Mouse (Mus musculus): ENCODE measurements around the gene Gm17535. TPM values are rescaled to one million over a fixed set of nuclear protein-coding genes. Genes with fewer than 3 reads are reported as not detected.
"Not testable (repeated sequence)": the region's sequence is repeated elsewhere in the genome, so short reads cannot be mapped to it uniquely, and the experiment has no call there.

Gm17535 gene
- polyA plus RNA-seq (2012; ENCODE audit: insufficient read depth, insufficient read length, missing spikeins): not detected in 2 replicates

DNA sequence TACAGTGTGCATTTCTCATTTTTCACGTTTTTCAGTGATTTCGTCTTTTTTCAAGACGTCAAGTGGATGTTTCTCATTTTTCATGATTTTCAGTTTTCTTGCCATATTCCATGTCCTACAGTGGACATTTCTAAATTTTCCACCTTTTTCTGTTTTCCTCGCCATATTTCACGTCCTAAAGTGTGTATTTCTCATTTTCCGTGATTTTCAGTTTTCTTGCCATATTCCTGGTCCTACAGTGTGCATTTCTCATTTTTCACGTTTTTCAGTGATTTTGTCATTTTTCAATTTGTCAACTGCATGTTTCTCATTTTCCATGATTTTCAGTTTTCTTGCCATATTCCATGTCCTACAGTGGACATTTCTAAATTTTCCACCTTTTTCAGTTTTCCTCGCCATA lies at the start of gene Gm17535:
Gm17535 (plus strand) TSS at position 301 of the 400 bp plus-strand sequence.
- H3K27ac ChIP-seq (ENCODE audit: insufficient read depth, low read depth, low read length); H3K4me3 ChIP-seq (ENCODE audit: insufficient read depth, low read length); H3K4me1 ChIP-seq (ENCODE audit: control insufficient read depth, insufficient read depth, low read length): not testable (repeated sequence)

DNA sequence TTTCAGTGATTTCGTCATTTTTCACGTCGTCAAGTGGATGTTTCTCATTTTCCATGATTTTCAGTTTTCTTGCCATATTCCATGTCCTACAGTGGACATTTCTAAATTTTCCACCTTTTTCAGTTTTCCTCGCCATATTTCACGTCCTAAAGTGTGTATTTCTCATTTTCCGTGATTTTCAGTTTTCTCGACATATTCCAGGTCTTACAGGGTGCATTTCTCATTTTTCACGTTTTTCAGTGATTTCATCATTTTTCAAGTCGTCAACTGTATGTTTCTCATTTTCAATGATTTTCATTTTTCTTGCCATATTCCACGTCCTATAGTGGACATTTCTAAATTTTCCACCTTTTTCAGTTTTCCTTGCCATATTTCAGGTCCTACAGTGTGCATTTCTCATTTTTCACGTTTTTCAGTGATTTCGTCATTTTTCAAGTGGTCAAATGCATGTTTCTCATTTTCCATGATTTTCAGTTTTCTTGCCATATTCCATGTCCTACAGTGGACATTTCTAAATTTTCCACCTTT lies 33.9 kb upstream of the Gm17535 start, which contains the start of gene Gm10722:
Gm10722 (plus strand) TSS at position 478 of the 528 bp plus-strand sequence.
- not testable (repeated sequence) for H3K4me1 ChIP-seq (ENCODE audit: control insufficient read depth, insufficient read depth, low read length); H3K4me3 ChIP-seq (ENCODE audit: insufficient read depth, low read length); H3K27ac ChIP-seq (ENCODE audit: insufficient read depth, low read depth, low read length)

DNA sequence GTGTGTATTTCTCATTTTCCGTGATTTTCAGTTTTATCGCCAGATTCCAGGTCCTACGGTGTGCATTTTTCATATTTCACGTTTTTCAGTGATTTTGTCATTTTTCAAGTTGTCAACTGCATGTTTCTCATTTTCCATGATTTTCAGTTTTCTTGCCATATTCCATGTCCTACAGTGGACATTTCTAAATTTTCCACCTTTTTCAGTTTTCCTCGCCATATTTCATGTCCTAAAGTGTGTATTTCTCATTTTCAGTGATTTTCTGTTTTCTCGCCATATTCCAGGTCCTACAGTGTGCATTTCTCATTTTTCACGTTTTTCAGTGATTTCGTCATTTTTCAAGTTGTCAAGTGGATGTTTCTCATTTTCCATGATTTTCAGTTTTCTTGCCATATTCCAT lies 33.4 kb upstream of the Gm17535 start:
- H3K4me1 ChIP-seq (ENCODE audit: control insufficient read depth, insufficient read depth, low read length); H3K27ac ChIP-seq (ENCODE audit: insufficient read depth, low read depth, low read length); H3K4me3 ChIP-seq (ENCODE audit: insufficient read depth, low read length): not testable (repeated sequence)

DNA sequence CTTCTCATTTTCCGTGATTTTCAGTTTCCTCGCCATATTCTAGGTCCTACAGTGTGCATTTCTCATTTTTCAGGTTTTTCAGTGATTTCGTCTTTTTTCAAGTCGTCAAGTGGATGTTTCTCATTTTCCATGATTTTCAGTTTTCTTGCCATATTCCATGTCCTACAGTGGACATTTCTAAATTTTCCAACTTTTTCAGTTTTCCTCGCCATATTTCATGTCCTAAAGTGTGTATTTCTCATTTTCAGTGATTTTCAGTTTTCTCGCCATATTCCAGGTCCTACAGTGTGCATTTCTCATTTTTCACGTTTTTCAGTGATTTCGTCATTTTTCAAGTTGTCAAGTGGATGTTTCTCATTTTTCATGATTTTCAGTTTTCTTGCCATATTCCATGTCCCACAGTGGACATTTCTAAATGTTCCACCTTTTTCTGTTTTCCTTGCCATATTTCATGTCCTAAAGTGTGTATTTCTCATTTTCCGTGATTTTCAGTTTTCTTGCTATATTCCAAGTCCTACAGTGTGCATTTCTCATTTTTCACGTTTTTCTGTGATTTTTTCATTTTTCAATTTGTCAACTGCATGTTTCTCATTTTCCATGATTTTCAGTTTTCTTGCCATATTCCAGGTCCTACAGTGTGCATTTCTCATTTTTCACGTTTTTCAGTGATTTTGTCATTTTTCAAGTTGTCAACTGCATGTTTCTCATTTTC lies 32.3 kb upstream of the Gm17535 start:
- H3K4me1 ChIP-seq (ENCODE audit: control insufficient read depth, insufficient read depth, low read length); H3K27ac ChIP-seq (ENCODE audit: insufficient read depth, low read depth, low read length); H3K4me3 ChIP-seq (ENCODE audit: insufficient read depth, low read length): not testable (repeated sequence)

DNA sequence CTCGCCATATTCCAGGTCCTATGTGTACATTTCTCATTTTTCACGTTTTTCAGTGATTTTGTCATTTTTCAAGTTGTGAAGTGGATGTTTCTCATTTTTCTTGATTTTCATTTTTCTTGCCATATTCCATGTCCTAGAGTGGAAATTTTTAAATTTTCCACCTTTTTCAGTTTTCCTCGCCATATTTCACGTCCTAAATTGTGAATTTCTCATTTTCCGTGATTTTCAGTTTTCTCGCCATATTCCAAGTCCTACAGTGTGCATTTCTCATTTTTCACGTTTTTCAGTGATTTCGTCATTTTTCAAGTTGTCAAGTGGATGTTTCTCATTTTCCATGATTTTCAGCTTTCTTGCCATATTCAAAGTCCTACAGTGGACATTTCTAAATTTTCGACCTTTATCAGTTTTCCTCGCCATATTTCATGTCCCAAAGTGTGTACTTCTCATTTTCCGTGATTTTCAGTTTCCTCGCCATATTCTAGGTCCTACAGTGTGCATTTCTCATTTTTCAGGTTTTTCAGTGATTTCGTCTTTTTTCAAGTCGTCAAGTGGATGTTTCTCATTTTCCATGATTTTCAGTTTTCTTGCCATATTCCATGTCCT lies 31.5 kb upstream of the Gm17535 start, which contains the start of gene Gm11168:
Gm11168 (plus strand) TSS at position 553 of the 603 bp plus-strand sequence.
- not testable (repeated sequence) for H3K27ac ChIP-seq (ENCODE audit: insufficient read depth, low read depth, low read length); H3K4me3 ChIP-seq (ENCODE audit: insufficient read depth, low read length); H3K4me1 ChIP-seq (ENCODE audit: control insufficient read depth, insufficient read depth, low read length)

DNA sequence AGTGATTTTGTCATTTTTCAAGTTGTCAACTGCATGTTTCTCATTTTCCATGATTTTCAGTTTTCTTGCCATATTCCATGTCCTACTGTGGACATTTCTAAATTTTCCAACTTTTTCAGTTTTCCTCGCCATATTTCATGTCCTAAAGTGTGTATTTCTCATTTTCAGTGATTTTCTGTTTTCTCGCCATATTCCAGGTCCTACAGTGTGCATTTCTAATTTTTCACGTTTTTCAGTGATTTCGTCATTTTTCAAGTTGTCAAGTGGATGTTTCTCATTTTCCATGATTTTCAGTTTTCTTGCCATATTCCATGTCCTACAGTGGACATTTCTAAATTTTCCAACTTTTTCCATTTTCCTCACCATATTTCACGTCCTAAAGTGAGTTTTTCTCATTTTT lies 28.2 kb upstream of the Gm17535 start:
- not testable (repeated sequence) for H3K4me1 ChIP-seq (ENCODE audit: control insufficient read depth, insufficient read depth, low read length); H3K27ac ChIP-seq (ENCODE audit: insufficient read depth, low read depth, low read length); H3K4me3 ChIP-seq (ENCODE audit: insufficient read depth, low read length)

DNA sequence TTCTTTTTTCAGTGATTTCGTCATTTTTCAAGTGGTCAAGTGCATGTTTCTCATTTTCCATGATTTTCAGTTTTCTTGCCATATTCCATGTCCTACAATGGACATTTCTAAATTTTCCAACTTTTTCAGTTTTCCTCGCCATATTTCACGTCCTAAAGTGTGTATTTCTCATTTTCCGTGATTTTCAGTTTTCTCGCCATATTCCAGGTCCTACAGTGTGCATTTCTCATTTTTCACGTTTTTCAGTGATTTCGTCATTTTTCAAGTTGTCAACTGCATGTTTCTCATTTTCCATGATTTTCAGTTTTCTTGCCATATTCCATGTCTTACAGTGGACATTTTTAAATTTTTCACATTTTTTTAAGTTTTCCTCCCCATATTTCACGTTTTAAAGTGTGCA lies 27.8 kb upstream of the Gm17535 start:
- H3K4me3 ChIP-seq (ENCODE audit: insufficient read depth, low read length); H3K4me1 ChIP-seq (ENCODE audit: control insufficient read depth, insufficient read depth, low read length); H3K27ac ChIP-seq (ENCODE audit: insufficient read depth, low read depth, low read length): not testable (repeated sequence)

DNA sequence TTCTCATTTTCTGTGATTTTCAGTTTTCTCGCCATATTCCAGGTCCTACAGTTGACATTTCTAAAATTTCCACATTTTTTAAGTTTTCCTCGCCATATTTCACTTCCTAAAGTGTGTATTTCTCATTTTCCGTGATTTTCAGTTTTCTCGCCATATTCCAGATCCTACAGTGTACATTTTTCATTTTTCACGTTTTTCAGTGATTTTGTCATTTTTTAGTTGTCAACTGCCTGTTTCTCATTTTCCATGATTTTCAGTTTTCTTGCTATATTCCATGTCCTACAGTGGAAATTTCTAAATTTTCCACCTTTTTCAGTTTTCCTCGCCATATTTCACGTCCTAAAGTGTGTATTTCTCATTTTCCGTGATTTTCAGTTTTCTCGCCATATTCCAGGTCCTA lies 27.1 kb upstream of the Gm17535 start:
- not testable (repeated sequence) for H3K27ac ChIP-seq (ENCODE audit: insufficient read depth, low read depth, low read length); H3K4me3 ChIP-seq (ENCODE audit: insufficient read depth, low read length); H3K4me1 ChIP-seq (ENCODE audit: control insufficient read depth, insufficient read depth, low read length)

DNA sequence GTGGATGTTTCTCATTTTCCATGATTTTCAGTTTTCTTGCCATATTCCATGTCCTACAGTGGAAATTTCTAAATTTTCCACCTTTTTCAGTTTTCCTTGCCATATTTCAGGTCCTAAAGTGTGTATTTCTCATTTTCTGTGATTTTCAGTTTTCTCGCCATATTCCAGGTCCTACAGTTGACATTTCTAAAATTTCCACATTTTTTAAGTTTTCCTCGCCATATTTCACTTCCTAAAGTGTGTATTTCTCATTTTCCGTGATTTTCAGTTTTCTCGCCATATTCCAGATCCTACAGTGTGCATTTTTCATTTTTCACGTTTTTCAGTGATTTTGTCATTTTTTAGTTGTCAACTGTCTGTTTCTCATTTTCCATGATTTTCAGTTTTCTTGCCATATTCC lies 25.1 kb upstream of the Gm17535 start:
- not testable (repeated sequence) for H3K4me3 ChIP-seq (ENCODE audit: insufficient read depth, low read length); H3K4me1 ChIP-seq (ENCODE audit: control insufficient read depth, insufficient read depth, low read length); H3K27ac ChIP-seq (ENCODE audit: insufficient read depth, low read depth, low read length)

DNA sequence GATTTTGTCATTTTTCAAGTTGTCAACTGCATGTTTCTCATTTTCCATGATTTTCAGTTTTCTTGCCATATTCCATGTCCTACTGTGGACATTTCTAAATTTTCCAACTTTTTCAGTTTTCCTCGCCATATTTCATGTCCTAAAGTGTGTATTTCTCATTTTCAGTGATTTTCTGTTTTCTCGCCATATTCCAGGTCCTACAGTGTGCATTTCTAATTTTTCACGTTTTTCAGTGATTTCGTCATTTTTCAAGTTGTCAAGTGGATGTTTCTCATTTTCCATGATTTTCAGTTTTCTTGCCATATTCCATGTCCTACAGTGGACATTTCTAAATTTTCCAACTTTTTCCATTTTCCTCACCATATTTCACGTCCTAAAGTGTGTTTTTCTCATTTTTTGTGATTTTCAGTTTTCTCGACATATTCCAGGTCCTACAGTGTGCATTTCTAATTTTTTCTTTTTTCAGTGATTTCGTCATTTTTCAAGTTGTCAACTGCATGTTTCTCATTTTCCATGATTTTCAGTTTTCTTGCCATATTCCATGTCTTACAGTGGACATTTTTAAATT lies 22.3 kb upstream of the Gm17535 start:
- not testable (repeated sequence) for H3K4me3 ChIP-seq (ENCODE audit: insufficient read depth, low read length); H3K4me1 ChIP-seq (ENCODE audit: control insufficient read depth, insufficient read depth, low read length); H3K27ac ChIP-seq (ENCODE audit: insufficient read depth, low read depth, low read length)

DNA sequence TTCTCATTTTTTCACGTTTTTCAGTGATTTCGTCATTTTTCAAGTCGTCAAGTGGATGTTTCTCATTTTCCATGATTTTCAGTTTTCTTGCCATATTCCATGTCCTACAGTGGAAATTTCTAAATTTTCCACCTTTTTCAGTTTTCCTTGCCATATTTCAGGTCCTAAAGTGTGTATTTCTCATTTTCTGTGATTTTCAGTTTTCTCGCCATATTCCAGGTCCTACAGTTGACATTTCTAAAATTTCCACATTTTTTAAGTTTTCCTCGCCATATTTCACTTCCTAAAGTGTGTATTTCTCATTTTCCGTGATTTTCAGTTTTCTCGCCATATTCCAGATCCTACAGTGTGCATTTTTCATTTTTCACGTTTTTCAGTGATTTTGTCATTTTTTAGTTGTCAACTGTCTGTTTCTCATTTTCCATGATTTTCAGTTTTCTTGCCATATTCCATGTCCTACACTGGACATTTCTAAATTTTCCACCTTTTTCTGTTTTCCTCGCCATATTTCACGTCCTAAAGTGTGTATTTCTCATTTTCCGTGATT lies 21.6 kb upstream of the Gm17535 start, which contains the start of gene Gm10721:
Gm10721 (plus strand) TSS at position 408 of the 547 bp plus-strand sequence.
- H3K4me3 ChIP-seq (ENCODE audit: insufficient read depth, low read length); H3K27ac ChIP-seq (ENCODE audit: insufficient read depth, low read depth, low read length); H3K4me1 ChIP-seq (ENCODE audit: control insufficient read depth, insufficient read depth, low read length): not testable (repeated sequence)

DNA sequence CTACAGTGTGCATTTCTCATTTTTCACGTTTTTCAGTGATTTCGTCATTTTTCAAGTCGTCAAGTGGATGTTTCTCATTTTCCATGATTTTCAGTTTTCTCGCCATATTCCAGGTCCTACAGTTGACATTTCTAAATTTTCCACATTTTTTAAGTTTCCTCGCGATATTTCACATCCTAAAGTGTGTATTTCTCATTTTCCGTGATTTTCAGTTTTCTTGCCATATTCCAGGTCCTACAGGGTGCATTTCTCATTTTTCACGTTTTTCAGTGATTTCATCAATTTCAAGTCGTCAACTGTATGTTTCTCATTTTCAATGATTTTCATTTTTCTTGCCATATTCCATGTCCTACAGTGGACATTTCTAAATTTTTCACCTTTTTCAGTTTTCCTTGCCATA lies 19.0 kb upstream of the Gm17535 start, which contains the start of gene Gm10720:
Gm10720 (plus strand) TSS at position 301 of the 400 bp plus-strand sequence.
- not testable (repeated sequence) for H3K4me1 ChIP-seq (ENCODE audit: control insufficient read depth, insufficient read depth, low read length); H3K27ac ChIP-seq (ENCODE audit: insufficient read depth, low read depth, low read length); H3K4me3 ChIP-seq (ENCODE audit: insufficient read depth, low read length)

DNA sequence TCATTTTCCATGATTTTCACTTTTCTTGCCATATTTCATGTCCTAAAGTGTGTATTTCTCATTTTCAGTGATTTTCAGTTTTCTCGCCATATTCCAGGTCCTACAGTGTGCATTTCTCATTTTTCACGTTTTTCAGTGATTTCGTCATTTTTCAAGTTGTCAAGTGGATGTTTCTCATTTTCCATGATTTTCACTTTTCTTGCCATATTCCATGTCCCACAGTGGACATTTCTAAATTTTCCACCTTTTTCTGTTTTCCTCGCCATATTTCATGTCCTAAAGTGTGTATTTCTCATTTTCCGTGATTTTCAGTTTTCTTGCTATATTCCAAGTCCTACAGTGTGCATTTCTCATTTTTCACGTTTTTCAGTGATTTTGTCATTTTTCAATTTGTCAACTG lies 18.5 kb upstream of the Gm17535 start:
- not testable (repeated sequence) for H3K4me3 ChIP-seq (ENCODE audit: insufficient read depth, low read length); H3K4me1 ChIP-seq (ENCODE audit: control insufficient read depth, insufficient read depth, low read length); H3K27ac ChIP-seq (ENCODE audit: insufficient read depth, low read depth, low read length)

DNA sequence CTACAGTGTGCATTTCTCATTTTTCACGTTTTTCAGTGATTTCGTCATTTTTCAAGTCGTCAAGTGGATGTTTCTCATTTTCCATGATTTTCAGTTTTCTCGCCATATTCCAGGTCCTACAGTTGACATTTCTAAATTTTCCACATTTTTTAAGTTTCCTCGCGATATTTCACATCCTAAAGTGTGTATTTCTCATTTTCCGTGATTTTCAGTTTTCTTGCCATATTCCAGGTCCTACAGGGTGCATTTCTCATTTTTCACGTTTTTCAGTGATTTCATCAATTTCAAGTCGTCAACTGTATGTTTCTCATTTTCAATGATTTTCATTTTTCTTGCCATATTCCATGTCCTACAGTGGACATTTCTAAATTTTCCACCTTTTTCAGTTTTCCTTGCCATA lies 17.3 kb upstream of the Gm17535 start, which contains the start of gene Gm10719:
Gm10719 (plus strand) TSS at position 301 of the 400 bp plus-strand sequence.
- not testable (repeated sequence) for H3K4me1 ChIP-seq (ENCODE audit: control insufficient read depth, insufficient read depth, low read length); H3K27ac ChIP-seq (ENCODE audit: insufficient read depth, low read depth, low read length); H3K4me3 ChIP-seq (ENCODE audit: insufficient read depth, low read length)

DNA sequence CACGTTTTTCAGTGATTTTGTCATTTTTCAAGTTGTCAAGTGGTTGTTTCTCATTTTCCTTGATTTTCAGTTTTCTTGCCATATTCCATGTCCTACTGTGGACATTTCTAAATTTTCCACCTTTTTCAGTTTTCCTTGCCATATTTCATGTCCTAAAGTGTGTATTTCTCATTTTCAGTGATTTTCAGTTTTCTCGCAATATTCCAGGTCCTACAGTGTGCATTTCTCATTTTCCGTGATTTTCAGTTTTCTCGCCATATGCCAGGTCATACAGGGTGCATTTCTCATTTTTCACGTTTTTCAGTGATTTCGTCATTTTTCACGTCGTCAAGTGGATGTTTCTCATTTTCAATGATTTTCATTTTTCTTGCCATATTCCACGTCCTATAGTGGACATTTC lies 15.5 kb upstream of the Gm17535 start:
- H3K27ac ChIP-seq (ENCODE audit: insufficient read depth, low read depth, low read length); H3K4me3 ChIP-seq (ENCODE audit: insufficient read depth, low read length): not testable (repeated sequence)

More for the DNA sequence above, 15.5 kb upstream of the Gm17535 start:
- not testable (repeated sequence) for H3K4me1 ChIP-seq (ENCODE audit: control insufficient read depth, insufficient read depth, low read length)

Measured in bone marrow macrophage, adult 2 months (primary cell).